Mouse (Mus musculus) spleen, adult 2 months (tissue): ENCODE results near the gene Agbl1.

Source experiments
- CTCF ChIP-seq: fragments of 200-500 bp; IDR thresholded peaks from 2 replicates; pipeline ENCODE4 v1.5.1; 2011; ENCODE audit warnings: mild to moderate bottlenecking, inconsistent platforms; ENCODE audit not compliant: insufficient read depth, insufficient read length, insufficient replicate concordance; ENCODE audit errors: extremely low read depth
- POLR2A ChIP-seq: fragments of 200-500 bp; IDR thresholded peaks from 2 replicates; pipeline ENCODE4 v1.6.1; 2011; ENCODE audit warnings: low read depth, low read length, inconsistent platforms

DNA sequence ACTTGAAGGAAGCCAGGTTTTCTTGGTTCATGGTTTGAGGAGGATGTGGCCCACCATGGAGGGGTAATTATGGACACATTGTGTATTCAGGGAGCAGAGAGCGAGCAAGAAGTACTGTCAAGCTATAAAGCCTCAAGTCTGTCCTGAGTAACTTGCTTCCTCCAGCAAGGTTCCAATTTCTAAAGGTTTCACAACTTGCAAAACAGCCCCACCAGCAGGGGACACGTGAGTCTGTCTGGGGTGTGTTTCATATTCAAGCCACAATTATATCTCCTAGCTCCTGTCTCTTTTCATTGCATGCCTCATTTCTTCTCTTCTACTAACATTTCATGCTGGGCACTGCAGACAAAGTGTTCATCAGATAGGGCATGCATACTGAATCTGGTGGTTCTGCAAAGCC is 53.1 kb downstream of the Agbl1 start:
- TF ChIP-seq CTCF (no peak), POLR2A (no peak)
